Mouse (Mus musculus): Measurements from ENCODE around the gene 5730596B20Rik. TPM values are rescaled to one million over a fixed set of nuclear protein-coding genes. Genes with fewer than 3 reads are reported as not detected.
A peak's percentile ranks its signal among the peaks of the same experiment; 100 is the strongest.

The 5730596B20Rik gene
- polyA plus RNA-seq, 1 experiment: 0.67 TPM

DNA sequence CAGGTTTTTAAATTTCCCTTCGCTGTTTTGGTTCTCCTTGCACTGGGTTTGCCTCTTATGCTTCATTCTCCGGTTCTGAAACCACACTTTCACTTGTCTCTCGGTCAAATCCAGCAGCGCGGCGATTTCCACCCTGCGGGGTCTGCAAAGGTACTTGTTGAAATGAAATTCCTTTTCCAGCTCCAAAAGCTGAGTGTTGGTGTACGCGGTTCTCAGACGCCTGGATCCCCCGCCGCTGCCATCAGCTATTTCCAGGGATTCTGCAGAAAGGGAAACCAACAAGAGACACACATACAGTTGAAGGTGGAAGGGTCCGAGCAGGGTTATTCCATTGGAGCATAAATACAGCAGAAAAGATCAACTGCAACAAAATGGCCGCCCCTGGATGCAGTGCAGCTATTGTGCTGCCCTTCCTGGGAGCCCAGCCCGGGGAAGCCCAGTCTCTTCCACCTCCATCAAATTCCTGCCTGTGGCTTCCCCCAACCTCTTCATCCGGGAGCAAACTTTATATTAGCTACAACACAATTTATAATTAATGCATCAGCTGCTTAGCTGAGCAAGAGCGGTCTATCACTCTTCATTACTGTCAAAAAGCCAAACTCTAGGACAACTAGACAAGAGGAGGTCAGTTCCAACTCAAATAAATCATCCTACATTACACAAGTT lies 13.8 kb upstream of the 5730596B20Rik start:
- TF ChIP-seq POLR2A (IDR thresholded peaks at IDR 0.05; ENCODE audit: borderline replicate concordance, extremely low read depth, insufficient read depth, insufficient read length, poor library complexity, severe bottlenecking) (no peak), CTCF (IDR thresholded peaks at IDR 0.05; ENCODE audit: borderline replicate concordance, extremely low read depth, insufficient read depth, insufficient read length) (no peak)
- peak; percentile 41 for DNase-seq (ENCODE audit: low read depth)

DNA sequence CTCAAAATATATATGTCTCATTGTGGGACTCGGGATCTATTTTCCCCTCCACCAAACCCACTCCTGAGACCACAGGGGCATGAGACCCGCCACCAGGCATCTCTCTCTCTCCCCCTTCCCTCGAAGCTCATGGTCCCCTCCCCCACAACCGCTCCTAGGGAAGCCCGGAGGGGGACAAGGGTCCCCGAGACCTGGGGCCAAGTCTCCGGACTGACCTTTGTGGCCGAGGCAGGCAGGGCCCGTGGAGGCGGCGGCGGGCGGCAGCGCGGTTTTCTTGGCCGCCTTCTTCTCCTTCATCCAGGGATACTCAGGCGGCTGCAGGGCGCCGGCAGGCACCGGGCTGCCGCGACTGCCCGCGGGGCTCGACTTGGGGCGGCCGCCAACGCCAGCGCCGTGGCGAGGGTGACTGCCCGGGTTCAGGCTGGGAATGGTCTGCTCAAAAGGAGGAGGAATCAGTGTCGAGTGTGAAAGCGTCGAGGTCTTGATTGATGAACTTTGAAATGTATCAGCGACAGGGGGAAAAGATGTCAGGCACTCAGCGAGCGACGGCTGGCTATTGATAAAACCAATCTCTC lies 13.2 kb upstream of the 5730596B20Rik start:
- TF ChIP-seq POLR2A (IDR thresholded peaks at IDR 0.05; ENCODE audit: borderline replicate concordance, extremely low read depth, insufficient read depth, insufficient read length, poor library complexity, severe bottlenecking) (no peak), CTCF (IDR thresholded peaks at IDR 0.05; ENCODE audit: borderline replicate concordance, extremely low read depth, insufficient read depth, insufficient read length) (no peak)
- DNase-seq (ENCODE audit: low read depth): peak; percentile 39

DNA sequence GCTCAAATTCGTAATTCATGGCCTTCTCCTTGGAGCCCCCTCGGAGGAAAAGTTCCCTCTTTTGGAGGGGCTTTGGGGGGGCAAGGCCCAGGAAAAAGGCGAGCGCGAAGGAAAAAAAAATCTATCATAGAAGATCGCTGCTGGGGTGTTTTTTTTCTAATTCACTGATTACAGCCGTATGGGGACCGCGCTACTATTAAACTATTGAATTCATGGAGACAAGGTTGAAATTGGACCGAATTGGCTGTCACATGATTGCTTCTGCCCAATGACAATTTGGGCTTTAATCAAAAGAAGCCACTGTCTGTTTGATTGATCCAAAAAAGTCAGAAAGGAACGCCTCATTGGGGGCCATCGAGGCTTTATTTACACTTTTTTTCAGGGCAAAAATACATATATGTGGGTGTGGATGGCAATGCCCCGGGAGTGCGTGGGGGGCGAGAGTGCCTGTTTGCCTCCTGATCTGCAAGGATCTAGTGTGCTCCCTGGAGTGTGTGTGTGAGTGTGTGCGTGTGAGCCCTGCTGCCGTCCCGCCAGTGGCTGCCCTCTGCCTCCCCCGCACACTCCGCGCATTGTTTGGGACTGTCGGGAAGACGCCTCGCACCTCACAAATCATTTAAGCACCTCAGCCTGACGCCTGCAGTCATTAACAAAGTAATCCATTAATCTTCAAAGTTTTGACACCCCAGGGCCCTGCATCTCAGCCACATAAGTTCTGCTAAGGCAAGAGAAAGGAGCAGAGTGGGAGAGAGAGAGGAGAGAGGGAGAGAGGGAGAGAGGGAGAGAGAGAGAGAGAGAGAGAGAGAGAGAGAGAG lies 12.5 kb upstream of the 5730596B20Rik start, which contains the start of gene Hoxa2:
Gene Hoxa2, minus strand, starts transcription at position 206 of the 815 bp plus-strand sequence.
- DNase-seq (ENCODE audit: low read depth): peak; percentile 33
- TF ChIP-seq CTCF (IDR thresholded peaks at IDR 0.05; ENCODE audit: borderline replicate concordance, extremely low read depth, insufficient read depth, insufficient read length): no peak
- no peak for TF ChIP-seq POLR2A (IDR thresholded peaks at IDR 0.05; ENCODE audit: borderline replicate concordance, extremely low read depth, insufficient read depth, insufficient read length, poor library complexity, severe bottlenecking)

DNA sequence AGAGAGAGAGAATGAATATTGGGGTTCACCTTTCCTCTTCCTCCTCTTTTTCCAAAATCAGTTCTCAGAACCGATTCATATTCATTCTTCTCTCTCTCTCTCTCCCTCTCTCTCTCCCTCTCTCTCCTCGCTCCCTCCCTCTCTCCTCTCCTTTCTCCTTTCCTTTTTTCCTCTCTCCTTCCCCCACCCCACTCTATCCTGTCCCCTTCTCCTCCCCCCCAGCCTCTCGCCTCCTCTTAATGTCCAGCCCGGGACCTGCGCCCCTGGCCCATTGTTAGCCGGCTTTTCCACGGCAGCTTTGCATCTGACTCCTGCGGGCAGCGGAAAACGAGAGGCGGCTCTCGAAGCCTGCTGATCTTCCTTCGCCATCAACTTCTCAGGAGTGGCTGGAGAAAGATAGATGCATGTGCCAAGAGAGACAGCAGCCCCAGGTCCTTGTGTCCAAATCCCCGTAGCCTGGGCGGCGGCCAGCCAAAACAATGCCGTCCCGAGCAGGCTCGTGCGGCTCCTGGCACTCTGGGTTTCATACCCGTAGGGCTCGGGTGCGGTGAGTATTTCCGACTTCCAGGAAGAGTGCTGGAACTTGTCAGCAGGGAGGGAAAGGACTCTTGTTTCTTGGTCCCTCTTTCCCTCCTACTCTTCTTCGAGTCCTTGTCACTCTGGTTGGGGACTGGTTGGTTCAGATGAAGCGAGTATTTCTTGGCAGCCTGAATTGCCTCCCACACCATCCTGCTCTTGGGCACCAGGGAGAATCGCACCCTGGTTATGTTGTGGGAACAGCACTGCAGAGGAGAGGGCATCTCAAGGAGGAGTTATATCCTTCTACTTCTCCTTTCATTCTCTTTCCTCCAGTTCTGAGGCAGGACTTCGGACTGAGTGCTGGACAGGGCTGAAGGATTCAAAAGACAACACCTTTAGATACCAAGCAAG lies 11.6 kb upstream of the 5730596B20Rik start:
- TF ChIP-seq CTCF (IDR thresholded peaks at IDR 0.05; ENCODE audit: borderline replicate concordance, extremely low read depth, insufficient read depth, insufficient read length): no peak
- no peak for TF ChIP-seq POLR2A (IDR thresholded peaks at IDR 0.05; ENCODE audit: borderline replicate concordance, extremely low read depth, insufficient read depth, insufficient read length, poor library complexity, severe bottlenecking)

GRCm38 (mm10) chr6:52166431-52167077 lies 10.7 kb upstream of the 5730596B20Rik start:
- no peak for TF ChIP-seq CTCF (IDR thresholded peaks at IDR 0.05; ENCODE audit: borderline replicate concordance, extremely low read depth, insufficient read depth, insufficient read length)
- TF ChIP-seq POLR2A (IDR thresholded peaks at IDR 0.05; ENCODE audit: borderline replicate concordance, extremely low read depth, insufficient read depth, insufficient read length, poor library complexity, severe bottlenecking): no peak
- peak; percentile 25 for DNase-seq (ENCODE audit: low read depth)

More for the DNA sequence above, 11.6 kb upstream of the 5730596B20Rik start:
- peak; percentile 30 for DNase-seq (ENCODE audit: low read depth)

GRCm38 (mm10) chr6:52167176-52167575 lies 10.1 kb upstream of the 5730596B20Rik start:
- TF ChIP-seq CTCF (IDR thresholded peaks at IDR 0.05; ENCODE audit: borderline replicate concordance, extremely low read depth, insufficient read depth, insufficient read length): no peak
- TF ChIP-seq POLR2A (IDR thresholded peaks at IDR 0.05; ENCODE audit: borderline replicate concordance, extremely low read depth, insufficient read depth, insufficient read length, poor library complexity, severe bottlenecking): no peak
- no peak for DNase-seq (ENCODE audit: low read depth)

GRCm38 (mm10) chr6:52167736-52168161 lies 9.5 kb upstream of the 5730596B20Rik start:
- TF ChIP-seq POLR2A (IDR thresholded peaks at IDR 0.05; ENCODE audit: borderline replicate concordance, extremely low read depth, insufficient read depth, insufficient read length, poor library complexity, severe bottlenecking): no peak
- TF ChIP-seq CTCF (IDR thresholded peaks at IDR 0.05; ENCODE audit: borderline replicate concordance, extremely low read depth, insufficient read depth, insufficient read length): no peak
- DNase-seq (ENCODE audit: low read depth): no peak

DNA sequence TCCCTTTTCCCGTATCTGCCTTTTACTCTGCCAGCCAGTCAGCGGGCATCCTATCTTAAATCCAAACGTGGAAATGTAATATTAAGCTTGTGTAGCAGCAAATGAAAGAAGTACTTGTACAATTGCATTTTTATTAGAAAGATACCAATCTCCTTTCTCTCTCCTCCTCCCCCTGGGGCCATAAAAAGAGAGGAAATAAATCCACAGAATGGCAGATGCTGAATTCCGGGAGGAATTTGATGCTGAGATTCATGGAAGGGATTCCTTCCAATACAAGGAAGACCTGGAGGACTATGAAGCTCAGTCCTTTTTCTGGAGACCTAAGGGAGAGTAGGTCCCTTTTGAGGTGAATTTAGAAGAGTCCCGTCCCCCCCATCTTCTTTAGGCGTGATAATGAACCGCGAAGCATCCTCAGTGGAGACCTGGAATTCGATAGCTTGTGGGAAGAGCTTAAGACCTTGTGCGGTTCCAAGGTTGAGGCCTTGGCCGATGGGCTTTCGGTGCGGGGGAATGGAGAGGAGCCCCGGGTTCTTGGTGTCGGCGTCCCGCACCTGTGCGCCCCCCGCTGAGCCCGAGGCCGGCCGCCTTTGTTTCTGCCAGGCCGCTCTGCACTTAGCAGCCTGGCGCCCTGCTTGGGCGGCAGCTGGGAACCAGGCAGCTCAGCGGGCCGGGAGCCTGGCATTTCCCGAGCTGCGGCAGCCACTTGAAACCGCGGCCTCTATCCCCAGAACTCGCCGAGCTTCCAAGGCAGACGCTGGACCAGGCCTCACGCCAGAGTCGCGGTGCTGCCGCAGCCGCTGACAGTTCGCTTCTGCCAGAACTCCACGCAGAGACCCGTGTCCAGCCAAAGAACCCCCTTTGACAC lies 8.9 kb upstream of the 5730596B20Rik start:
- no peak for TF ChIP-seq CTCF (IDR thresholded peaks at IDR 0.05; ENCODE audit: borderline replicate concordance, extremely low read depth, insufficient read depth, insufficient read length)
- no peak for TF ChIP-seq POLR2A (IDR thresholded peaks at IDR 0.05; ENCODE audit: borderline replicate concordance, extremely low read depth, insufficient read depth, insufficient read length, poor library complexity, severe bottlenecking)
- peak; percentile 78 for DNase-seq (ENCODE audit: low read depth)

- peak; percentile 23 for DNase-seq (ENCODE audit: low read depth)
- TF ChIP-seq CTCF (IDR thresholded peaks at IDR 0.05; ENCODE audit: borderline replicate concordance, extremely low read depth, insufficient read depth, insufficient read length) (no peak), POLR2A (IDR thresholded peaks at IDR 0.05; ENCODE audit: borderline replicate concordance, extremely low read depth, insufficient read depth, insufficient read length, poor library complexity, severe bottlenecking) (no peak)
Observed at GRCm38 (mm10) chr6:52169499-52170165, 7.7 kb upstream of the 5730596B20Rik start.
